Mouse (Mus musculus): ENCODE measurements around the gene Dtl.

- no peak for TF ChIP-seq CTCF (IDR thresholded peaks at IDR 0.05; ENCODE audit: borderline replicate concordance, extremely low read depth, insufficient read depth, insufficient read length)
- no peak for TF ChIP-seq POLR2A (IDR thresholded peaks at IDR 0.05; ENCODE audit: borderline replicate concordance, extremely low read depth, insufficient read depth, insufficient read length, poor library complexity, severe bottlenecking)
Measured at GRCm38 (mm10) chr1:191592016-191592720, 16.8 kb upstream of the Dtl start.

Measured in brain, embryonic 14.5 days (tissue).